Mouse (Mus musculus): ENCODE measurements around the gene Pald1. TPM values are rescaled to one million over a fixed set of nuclear protein-coding genes. Genes with fewer than 3 reads are reported as not detected.

Pald1 gene
- total RNA-seq, 2 experiments from 2014 or later: 6.8 to 8.5 TPM

- no peak for DNase-seq (ENCODE audit: low spot score in 2 of 2)
Measured at GRCm38 (mm10) chr10:61336592-61336991, 46.7 kb downstream of the Pald1 start.

- peak; percentile 76 to 88 for DNase-seq (ENCODE audit: low spot score in 2 of 2)
Measured at GRCm38 (mm10) chr10:61336137-61336536, 47.2 kb downstream of the Pald1 start.

GRCm38 (mm10) chr10:61334545-61334944, 48.8 kb downstream of the Pald1 start:
- no peak for DNase-seq (ENCODE audit: low spot score in 2 of 2)

GRCm38 (mm10) chr10:61331046-61331445, 52.3 kb downstream of the Pald1 start:
- DNase-seq (ENCODE audit: low spot score in 2 of 2): peak; percentile 79 to 80

GRCm38 (mm10) chr10:61328927-61329326, 54.4 kb downstream of the Pald1 start:
- no peak for DNase-seq (ENCODE audit: low spot score in 2 of 2)

- no peak for DNase-seq (ENCODE audit: low spot score in 2 of 2)
Measured at GRCm38 (mm10) chr10:61327545-61327944, 55.8 kb downstream of the Pald1 start.

GRCm38 (mm10) chr10:61325782-61326328, 57.5 kb downstream of the Pald1 start:
- no peak for DNase-seq (ENCODE audit: low spot score in 2 of 2)

- DNase-seq (ENCODE audit: low spot score in 2 of 2): no peak
Measured at GRCm38 (mm10) chr10:61324717-61325116, 58.6 kb downstream of the Pald1 start.

- no peak for DNase-seq (ENCODE audit: low spot score in 2 of 2)
Measured at GRCm38 (mm10) chr10:61318527-61318926, 64.8 kb downstream of the Pald1 start.

GRCm38 (mm10) chr10:61315324-61315880, 67.9 kb downstream of the Pald1 start:
- no peak for DNase-seq (ENCODE audit: low spot score in 2 of 2)

GRCm38 (mm10) chr10:61313750-61314149, 69.6 kb downstream of the Pald1 start:
- DNase-seq (ENCODE audit: low spot score in 2 of 2): no peak

- no peak for DNase-seq (ENCODE audit: low spot score in 2 of 2)
Measured at GRCm38 (mm10) chr10:61312754-61313153, 70.6 kb downstream of the Pald1 start.

GRCm38 (mm10) chr10:61312159-61312558, 71.2 kb downstream of the Pald1 start:
- no peak for DNase-seq (ENCODE audit: low spot score in 2 of 2)

- no peak for DNase-seq (ENCODE audit: low spot score in 2 of 2)
Measured at GRCm38 (mm10) chr10:61308706-61309320, 74.5 kb downstream of the Pald1 start.

- no peak for DNase-seq (ENCODE audit: low spot score in 2 of 2)
Measured at GRCm38 (mm10) chr10:61305928-61306590, 77.3 kb downstream of the Pald1 start.

- no peak for DNase-seq (ENCODE audit: low spot score in 2 of 2)
Measured at GRCm38 (mm10) chr10:61304046-61304445, 79.3 kb downstream of the Pald1 start.

GRCm38 (mm10) chr10:61300996-61301395, 82.3 kb downstream of the Pald1 start:
- no peak for DNase-seq (ENCODE audit: low spot score in 2 of 2)

GRCm38 (mm10) chr10:61297477-61297876, 85.9 kb downstream of the Pald1 start, which contains the start of gene Prf1:
TSS of gene Prf1 (plus strand) at chr10:61297833.
- DNase-seq (ENCODE audit: low spot score in 2 of 2): no peak

- no peak for DNase-seq (ENCODE audit: low spot score in 2 of 2)
Measured at GRCm38 (mm10) chr10:61296713-61297445, 86.5 kb downstream of the Pald1 start.

GRCm38 (mm10) chr10:61294242-61294641, 89.1 kb downstream of the Pald1 start:
- peak; percentile 4 to 21 for DNase-seq (ENCODE audit: low spot score in 2 of 2)

GRCm38 (mm10) chr10:61290479-61290878, 92.9 kb downstream of the Pald1 start:
- DNase-seq (ENCODE audit: low spot score in 2 of 2): no peak

- DNase-seq (ENCODE audit: low spot score in 2 of 2): no peak
Measured at GRCm38 (mm10) chr10:61290016-61290415, 93.3 kb downstream of the Pald1 start.
